Mouse (Mus musculus) CD4-positive naive resting alpha-beta T cell, adult 76 days (primary cell): Measurements from ENCODE around the gene Gm20219. TPM values are rescaled to one million over a fixed set of nuclear protein-coding genes. Genes with fewer than 3 reads are reported as not detected.

Experiments
- total RNA-seq: library from RNA; stranded (reverse); gene quantifications from one replicate; pipeline ENCODE4 v1.2.4, GENCODE M21; 2023

The Gm20219 gene
- 9.5 TPM for total RNA-seq

DNA sequence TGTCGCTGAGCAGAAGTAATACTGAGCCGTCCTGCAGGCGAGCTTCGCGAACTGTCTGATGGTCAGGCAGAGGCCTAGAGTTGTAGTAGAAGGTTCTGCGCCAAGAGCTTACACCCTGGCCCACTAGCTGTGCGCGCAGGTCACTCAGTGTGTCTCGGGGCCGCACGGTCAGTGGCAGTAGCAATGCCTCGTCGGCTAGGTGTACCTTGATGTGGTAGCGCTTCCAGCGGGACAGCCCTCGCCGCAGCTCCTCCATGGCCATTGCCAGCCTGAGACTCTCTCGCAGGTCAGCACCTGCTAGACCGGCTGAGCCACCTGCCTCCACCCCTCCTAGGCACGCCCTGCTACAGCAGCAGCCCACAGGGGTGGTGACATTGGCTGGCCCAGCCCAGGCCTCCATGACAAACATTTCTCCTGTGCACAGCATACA lies at the start of gene Gm20219:
Gene Gm20219 (minus strand): TSS at position 266 of the 430 bp plus-strand sequence.

DNA sequence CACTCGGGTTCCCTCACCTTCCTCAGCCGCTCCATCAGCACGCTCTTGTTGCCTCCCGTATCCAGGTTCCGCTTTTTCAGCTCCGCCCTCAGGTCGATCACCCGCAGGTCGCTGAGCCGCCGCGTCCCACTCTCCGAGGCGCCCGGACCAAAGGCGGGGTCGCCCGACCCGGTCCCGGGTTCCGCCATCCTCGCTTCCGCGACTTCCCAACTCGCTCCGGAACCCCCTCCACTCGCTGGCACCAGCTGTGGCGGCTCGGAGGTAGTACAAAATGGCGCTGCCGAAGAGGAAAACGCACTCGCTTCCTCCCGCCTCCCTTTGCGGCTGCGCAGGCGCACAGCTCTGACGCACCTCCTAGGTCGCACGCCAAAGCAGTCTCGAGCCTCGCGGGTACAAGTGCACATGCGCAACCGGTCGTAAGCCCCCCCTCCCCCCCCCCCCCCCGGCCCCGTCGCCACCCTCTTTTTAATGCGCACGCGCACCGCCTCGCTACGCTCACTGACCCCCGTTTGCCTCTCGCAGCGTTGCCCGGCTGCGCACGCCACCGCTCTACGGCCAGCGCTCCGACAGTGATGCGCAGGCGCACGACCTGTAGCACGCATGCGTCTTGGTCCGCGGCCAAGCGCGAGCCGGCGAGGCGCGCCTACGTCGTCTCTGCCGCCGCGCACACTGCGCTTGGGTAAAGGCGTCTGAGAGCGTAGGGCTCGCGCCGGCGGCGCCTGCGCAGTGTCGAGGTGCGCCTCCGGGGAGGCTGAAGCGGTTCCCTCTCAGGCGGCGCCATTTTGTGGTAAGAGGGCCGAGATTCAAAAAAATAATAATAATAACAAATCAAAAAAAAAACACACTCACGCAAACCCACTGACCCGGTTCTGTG lies 30.3 kb upstream of the Gm20219 start, which contains the start of the genes Safb2 and Safb:
Gene Safb2 (minus strand): TSS at position 329 of the 874 bp plus-strand sequence.
Gene Safb (plus strand): TSS at position 569 of the 874 bp plus-strand sequence.

DNA sequence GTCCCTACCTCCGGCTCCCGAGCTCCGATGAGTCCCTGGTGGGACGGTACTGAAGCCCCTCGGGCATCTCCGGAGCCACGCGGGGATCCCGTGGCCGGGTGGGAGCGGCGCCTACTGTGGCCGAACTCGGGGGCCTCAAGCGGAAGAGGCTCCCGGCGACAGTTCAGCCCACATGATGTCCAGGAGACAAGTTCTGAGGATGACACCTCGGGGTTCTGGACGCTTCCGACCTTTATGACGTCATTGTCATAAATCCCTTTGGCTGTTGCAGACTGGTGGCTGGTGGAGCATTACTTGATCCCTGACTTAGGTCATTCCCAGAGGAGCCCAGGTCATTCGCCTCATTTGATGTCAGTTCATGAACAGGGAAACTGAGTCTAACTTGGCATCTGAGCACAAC lies 41.9 kb downstream of the Gm20219 start, which contains the start of gene Znrf4:
Gene Znrf4 (minus strand): TSS at position 122 of the 400 bp plus-strand sequence.

Other genes starting within 250 kb of the Gm20219 start
- 69.8 TPM for gene Kdm4b, start 228.3 kb downstream of the Gm20219 start, total RNA-seq
- gene Ptprs, start 77.9 kb downstream of the Gm20219 start, total RNA-seq: 14.9 TPM
- gene Znrf4, start 42.0 kb downstream of the Gm20219 start, total RNA-seq: not detected
- gene Safb2, start 30.2 kb upstream of the Gm20219 start, total RNA-seq: 498 TPM
- gene Safb, start 30.4 kb upstream of the Gm20219 start, total RNA-seq: 329 TPM
- 88.1 TPM for gene 2410015M20Rik, start 55.4 kb upstream of the Gm20219 start, total RNA-seq
- 1,881 TPM for gene Rpl36, start 59.0 kb upstream of the Gm20219 start, total RNA-seq
- 53.2 TPM for gene Lonp1, start 72.5 kb upstream of the Gm20219 start, total RNA-seq
- 0.64 TPM for gene Catsperd, start 73.8 kb upstream of the Gm20219 start, total RNA-seq
- 105 TPM for gene Ranbp3, start 118.9 kb upstream of the Gm20219 start, total RNA-seq
- 40.0 TPM for gene Ndufa11, start 163.4 kb upstream of the Gm20219 start, total RNA-seq
- 9.0 TPM for gene Vmac, start 163.6 kb upstream of the Gm20219 start, total RNA-seq
- not detected for gene Nrtn, start 203.1 kb upstream of the Gm20219 start, total RNA-seq
- 54.3 TPM for gene Dus3l, start 210.4 kb upstream of the Gm20219 start, total RNA-seq
- gene Prr22, start 215.9 kb upstream of the Gm20219 start, total RNA-seq: 0.70 TPM